Mouse (Mus musculus) megakaryocyte, embryonic 14.5 days (primary cell): Measurements from ENCODE around the gene Rab5if. TPM values are rescaled to one million over a fixed set of nuclear protein-coding genes. Genes with fewer than 3 reads are reported as not detected.
"Not testable (repeated sequence)": the region's sequence is repeated elsewhere in the genome, so short reads cannot be mapped to it uniquely, and the experiment has no call there.

Experiments
- H3K27me3 ChIP-seq: replicated peaks from 2 replicates; pipeline ENCODE3; 2012; ENCODE audit warnings: inconsistent platforms
- H3K36me3 ChIP-seq: replicated peaks from 2 replicates; pipeline ENCODE3; 2012; ENCODE audit warnings: low read length, inconsistent platforms, mixed read lengths
- H3K4me1 ChIP-seq: 2 replicates; pipeline ENCODE4 v1.6.1; 2012; ENCODE audit warnings: inconsistent platforms
- H3K4me3 ChIP-seq: replicated peaks from 2 replicates; pipeline ENCODE3; 2012; ENCODE audit warnings: moderate library complexity, mild to moderate bottlenecking, inconsistent platforms
- H3K9me3 ChIP-seq: 2 replicates; pipeline ENCODE4 v1.6.1; 2012; ENCODE audit warnings: inconsistent platforms
- FLI1 ChIP-seq: IDR thresholded peaks from 2 replicates; pipeline ENCODE4 v1.6.1; 2012; ENCODE audit warnings: low read length, inconsistent platforms, mixed read lengths
- GATA1 ChIP-seq: IDR thresholded peaks from 3 replicates; pipeline ENCODE4 v1.6.1; 2012; ENCODE audit warnings: mixed read lengths, low read length, inconsistent platforms, borderline replicate concordance
- polyA plus RNA-seq: library from polyadenylated mRNA; stranded (reverse); fragments of >175 nt; gene quantifications from 2 replicates; pipeline ENCODE4 v1.2.3, GENCODE M21; 2012; ENCODE audit warnings: low replicate concordance; ENCODE audit not compliant: insufficient read depth

Rab5if gene
- polyA plus RNA-seq, 1 experiment: 175 TPM

DNA sequence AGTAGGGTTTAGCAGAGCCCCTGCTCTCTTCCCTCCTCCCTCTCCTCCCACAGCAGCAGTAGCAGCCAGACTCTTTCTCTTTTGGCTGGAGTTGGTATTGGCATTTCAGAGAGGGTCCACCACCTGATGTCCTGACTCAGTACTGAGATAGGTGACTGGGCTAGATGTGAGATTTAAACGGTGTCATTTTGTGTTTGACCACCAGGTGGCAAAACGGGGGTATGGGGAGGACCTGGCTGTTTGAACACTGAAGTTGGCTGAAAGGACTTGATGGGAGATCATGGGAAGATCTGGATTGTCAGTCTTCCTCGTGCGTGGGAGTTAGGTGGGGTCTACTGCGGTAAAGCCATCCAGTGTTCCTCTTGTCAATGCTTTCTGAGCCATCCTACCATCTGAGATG is 10.7 kb downstream of the Rab5if start:
- Histone ChIP-seq H3K4me1 (peaks cover 100% of the 10 kb centered on the region), H3K4me3 (no peak overlapping the region), H3K27me3 (no peaks in the 10 kb centered on the region), H3K36me3 (peaks cover 100% of the 10 kb centered on the region), H3K9me3 (no peaks in the 10 kb centered on the region)
- TF ChIP-seq GATA1: no peak
- no peak for TF ChIP-seq FLI1

DNA sequence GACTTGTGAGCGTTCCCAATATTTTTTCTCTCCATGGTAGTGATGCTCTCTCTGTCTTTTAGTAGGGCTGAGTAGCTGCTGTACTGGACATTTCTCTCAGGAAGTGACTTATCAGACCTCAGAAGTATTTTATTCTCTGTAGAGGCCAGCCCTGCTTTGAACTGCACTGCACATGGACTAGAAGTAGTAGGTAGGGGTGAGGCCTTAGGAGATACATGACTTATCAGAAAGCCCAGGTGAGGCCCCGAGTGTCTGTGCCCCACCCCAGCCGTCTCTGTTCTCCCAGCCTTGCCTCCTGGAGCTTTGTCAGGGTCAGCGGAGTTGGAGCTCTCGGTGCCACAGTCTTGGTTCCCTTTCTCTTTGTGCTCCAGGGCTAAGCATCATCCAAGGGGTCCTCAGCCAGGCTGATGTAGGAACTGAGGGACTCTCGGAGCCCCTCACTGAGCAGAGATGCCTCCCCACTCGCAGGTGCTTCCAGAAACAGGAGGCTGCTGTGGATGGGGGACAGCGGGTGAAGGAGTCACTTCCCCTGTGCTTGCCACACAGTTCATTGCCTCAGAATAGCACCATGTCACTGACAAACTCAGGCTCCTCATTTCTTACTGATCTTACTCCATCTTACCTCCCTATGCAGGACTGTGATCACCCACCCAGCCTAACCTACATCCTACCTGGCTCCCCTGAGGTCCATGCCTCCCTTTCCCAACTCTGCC is 11.3 kb downstream of the Rab5if start:
- Histone ChIP-seq H3K27me3 (no peaks in the 10 kb centered on the region), H3K36me3 (peaks cover 100% of the 10 kb centered on the region), H3K4me1 (peaks cover 100% of the 10 kb centered on the region), H3K9me3 (no peaks in the 10 kb centered on the region), H3K4me3 (peak overlapping the region; percentile 9)
- no peak for TF ChIP-seq FLI1
- no peak for TF ChIP-seq GATA1

DNA sequence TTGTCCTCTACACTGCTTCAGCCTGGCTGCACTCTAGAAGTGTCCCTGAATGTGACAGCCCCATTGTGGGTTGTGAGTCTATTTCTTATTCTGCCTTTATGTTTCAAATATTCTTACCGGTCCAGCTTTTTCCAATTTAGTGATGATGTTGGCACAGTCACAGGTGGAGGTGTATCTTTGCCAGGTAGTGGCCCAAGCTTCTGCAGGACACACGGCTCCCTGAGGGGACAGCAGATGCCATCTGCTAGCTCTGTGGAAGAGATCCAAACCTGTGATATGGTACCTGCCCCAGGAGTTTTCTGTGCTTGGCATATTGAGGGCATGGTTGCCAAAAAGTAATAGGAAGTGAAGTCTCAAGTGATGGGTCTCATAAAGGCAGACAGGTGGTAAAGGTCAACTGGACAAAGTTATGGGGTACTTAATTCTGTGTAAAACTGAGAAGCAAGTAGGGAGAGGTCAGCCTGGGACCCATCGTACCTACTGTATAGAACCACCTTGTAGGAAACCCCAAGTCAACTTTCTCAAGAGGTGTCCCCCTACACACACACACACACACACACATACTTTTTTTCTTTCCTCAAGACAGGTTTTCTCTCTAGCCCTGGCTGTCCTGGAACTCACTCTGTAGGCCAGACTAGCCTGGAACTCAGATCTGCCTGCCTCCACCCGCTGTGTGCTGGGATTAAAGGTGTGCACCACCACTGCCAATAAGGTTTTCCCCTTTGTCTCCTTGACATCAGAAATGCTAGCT is 12.0 kb downstream of the Rab5if start:
- H3K9me3 ChIP-seq: no peaks in the 10 kb centered on the region
- H3K36me3 ChIP-seq: peaks cover 100% of the 10 kb centered on the region
- TF ChIP-seq FLI1 (no peak), GATA1 (no peak)
- peak overlapping the region; percentile 9 for H3K4me3 ChIP-seq
- H3K27me3 ChIP-seq: no peaks in the 10 kb centered on the region
- peaks cover 100% of the 10 kb centered on the region for H3K4me1 ChIP-seq

DNA sequence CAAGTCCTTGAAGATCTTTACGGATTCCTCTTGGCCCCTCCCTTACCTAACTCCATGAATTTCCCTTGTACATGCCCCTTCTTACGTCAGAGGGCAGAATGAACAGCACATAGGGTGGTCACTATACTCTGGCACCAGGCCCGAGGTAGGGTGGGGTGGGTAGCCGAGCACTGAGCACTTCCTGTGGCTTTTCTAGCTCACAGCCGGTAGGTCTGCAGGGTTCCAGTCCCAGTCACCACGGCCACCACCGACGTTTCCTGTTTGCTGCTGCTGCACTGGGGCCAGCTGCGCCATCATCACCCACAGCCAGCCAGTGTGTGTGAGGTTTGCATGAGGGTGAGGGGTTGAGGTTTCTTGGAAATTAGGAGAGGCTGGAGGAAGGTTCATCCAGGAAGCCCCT is 14.8 kb downstream of the Rab5if start:
- Histone ChIP-seq H3K4me1 (peaks cover 99% of the 10 kb centered on the region), H3K9me3 (no peaks in the 10 kb centered on the region), H3K27me3 (no peaks in the 10 kb centered on the region), H3K4me3 (peak overlapping the region; percentile 78), H3K36me3 (peaks cover 96% of the 10 kb centered on the region)
- no peak for TF ChIP-seq FLI1

DNA sequence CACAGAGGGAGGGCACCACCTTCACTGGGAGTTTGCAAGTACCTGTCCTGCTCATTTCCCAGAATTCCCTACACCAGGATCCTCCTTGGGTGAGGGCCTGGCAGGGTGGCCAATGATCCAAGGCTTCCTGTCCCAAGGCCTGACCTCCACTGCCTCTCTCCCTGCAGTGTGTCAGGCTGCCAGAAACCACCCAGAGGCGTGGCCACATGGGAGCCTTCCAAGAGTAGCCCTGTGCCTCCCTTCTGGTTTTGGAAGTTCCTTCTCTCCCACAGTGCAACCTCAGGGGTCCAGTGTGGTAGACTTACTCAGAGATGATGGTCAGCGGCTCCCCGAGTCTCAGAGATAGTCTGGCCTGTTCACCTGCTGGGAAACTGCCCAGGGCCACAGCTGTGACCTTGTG is 16.6 kb downstream of the Rab5if start:
- H3K27me3 ChIP-seq: no peaks in the 10 kb centered on the region
- H3K4me1 ChIP-seq: peaks cover 99% of the 10 kb centered on the region
- peak overlapping the region; percentile 23 for H3K4me3 ChIP-seq
- H3K36me3 ChIP-seq: peaks cover 86% of the 10 kb centered on the region
- no peaks in the 10 kb centered on the region for H3K9me3 ChIP-seq
- TF ChIP-seq GATA1 (no peak), FLI1 (no peak)

DNA sequence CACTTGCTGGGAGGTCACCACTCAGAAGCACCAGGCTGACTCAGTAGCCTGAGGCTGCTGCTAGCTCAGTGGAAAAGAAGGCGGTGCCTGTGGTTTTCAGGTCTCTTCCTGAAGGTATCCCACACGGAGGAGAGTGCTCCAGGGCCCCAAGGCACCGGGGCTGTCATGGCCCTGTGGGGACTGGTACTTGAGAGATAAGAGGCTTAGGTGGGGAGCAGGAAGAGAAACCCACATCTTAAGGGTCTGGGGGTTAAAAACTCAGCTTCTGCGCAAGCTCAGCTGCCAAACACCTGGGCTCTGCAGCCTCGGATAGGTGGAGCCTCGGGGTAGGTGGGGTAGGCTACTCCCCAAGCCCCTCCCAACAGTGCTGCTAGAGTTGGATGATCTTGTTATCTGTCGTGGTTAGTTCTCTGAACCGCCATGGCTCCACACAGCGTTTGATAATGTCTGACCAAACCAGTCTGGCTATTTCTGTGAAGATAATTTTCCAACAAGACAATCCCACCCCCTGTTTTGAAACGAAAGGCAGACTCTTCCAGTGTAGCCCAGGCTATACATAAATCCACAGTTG is 19.6 kb downstream of the Rab5if start:
- Histone ChIP-seq H3K9me3 (no peaks in the 10 kb centered on the region), H3K36me3 (peaks cover 56% of the 10 kb centered on the region), H3K27me3 (no peaks in the 10 kb centered on the region), H3K4me3 (peak overlapping the region; percentile 71), H3K4me1 (peaks cover 99% of the 10 kb centered on the region)
- TF ChIP-seq GATA1 (no peak), FLI1 (no peak)

DNA sequence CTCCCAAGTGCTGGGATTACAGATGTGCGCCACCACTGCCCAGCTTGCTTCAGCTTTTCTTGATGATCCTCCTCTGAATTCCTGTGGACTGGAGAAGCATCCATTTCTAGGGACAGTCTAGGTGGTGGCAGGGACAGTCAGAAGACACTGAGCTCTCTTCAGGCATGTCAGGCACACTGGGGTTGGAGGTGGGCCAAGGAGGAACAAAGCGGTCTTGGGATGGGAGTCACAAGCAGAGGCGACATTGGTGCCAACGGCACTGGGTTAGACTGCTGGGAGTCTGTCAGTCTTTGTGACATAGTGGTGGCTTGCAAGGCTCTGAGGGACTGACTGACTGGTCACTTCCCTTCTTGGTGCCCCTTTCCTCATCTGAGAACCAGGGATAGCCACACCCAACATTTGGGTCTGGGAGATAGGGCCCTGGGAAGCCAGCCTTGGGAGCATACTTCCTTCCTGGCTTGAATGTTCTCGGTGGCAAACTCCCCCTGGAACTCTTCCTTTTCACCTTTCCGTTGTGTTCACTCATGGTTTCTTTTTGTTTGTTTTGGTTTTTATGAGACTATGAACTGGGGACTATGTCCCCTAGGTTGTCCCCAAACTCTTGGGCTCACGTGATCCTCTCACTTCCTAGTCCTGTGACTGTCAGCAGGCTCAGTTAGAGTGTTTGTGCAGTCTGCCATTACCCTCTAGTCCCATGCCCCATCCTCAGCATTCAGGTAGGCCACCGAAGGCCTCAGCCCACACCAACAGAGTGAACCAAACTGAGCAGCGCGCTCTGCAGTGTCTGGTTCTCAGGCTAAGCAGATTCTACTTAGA is 21.7 kb downstream of the Rab5if start:
- Histone ChIP-seq H3K4me1 (peaks cover 95% of the 10 kb centered on the region), H3K4me3 (peak overlapping the region; percentile 92)
- TF ChIP-seq FLI1 (no peak), GATA1 (peak; percentile 70; the same call in 1 of the 3 replicates)

DNA sequence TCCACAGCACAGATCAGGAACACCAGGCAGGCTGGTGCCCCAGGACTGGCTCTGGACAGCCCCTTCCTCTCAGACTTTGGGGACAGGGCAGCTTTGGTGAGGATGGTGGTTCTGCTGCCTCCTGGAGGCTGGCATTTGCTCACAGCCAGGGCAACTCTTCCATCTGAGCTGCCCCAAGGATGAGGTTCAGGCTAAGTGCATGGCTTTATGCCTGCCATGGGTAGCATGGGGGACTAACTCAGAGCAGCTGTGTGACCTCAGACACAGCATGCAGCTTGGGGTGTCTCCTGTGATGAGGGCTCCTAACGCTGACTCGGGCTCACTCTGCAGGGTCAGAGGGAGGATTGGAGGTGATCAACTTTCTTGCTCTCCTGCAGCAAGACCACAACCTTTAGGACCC is 22.7 kb downstream of the Rab5if start:
- not testable (repeated sequence) for H3K27me3 ChIP-seq, H3K9me3 ChIP-seq
- H3K4me1 ChIP-seq: peaks cover 89% of the 10 kb centered on the region
- H3K36me3 ChIP-seq: peaks cover 25% of the 10 kb centered on the region
- H3K4me3 ChIP-seq: peak overlapping the region; percentile 92

More for the DNA sequence above, 21.7 kb downstream of the Rab5if start:
- Histone ChIP-seq H3K36me3 (peaks cover 36% of the 10 kb centered on the region), H3K27me3 (peaks cover 2% of the 10 kb centered on the region), H3K9me3 (no peaks in the 10 kb centered on the region)

DNA sequence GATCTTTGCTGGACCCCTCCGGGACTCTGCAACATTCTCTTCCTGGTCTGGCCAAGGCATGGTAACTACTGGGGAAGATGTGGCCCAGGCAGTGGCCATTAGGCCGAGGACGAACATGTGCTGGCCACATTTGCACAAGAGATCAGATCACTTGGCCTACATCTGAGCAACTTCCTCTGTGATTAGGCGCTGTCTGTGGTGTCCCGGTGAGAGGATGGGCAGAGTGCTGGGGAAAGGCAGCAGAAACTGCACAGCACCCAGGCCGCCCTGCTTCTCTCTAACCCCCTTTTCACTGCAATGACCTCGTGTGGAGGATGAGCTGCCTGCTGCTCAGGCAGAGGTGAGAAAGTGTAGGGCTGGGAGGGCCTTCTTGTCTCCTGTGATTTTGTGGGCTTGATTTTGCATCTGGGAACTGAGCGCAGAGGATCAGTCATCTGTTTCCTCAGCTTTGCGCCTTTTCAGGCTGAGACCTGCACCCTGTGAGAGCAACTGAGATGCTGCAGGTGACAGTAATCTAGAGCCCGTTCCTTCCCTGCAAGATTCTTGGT is 23.2 kb downstream of the Rab5if start:
- TF ChIP-seq GATA1: no peak
- TF ChIP-seq FLI1: no peak
- H3K9me3 ChIP-seq: no peaks in the 10 kb centered on the region
- H3K4me1 ChIP-seq: peaks cover 87% of the 10 kb centered on the region
- H3K4me3 ChIP-seq: peak overlapping the region; percentile 92
- H3K27me3 ChIP-seq: peaks cover 2% of the 10 kb centered on the region
- H3K36me3 ChIP-seq: peaks cover 24% of the 10 kb centered on the region

DNA sequence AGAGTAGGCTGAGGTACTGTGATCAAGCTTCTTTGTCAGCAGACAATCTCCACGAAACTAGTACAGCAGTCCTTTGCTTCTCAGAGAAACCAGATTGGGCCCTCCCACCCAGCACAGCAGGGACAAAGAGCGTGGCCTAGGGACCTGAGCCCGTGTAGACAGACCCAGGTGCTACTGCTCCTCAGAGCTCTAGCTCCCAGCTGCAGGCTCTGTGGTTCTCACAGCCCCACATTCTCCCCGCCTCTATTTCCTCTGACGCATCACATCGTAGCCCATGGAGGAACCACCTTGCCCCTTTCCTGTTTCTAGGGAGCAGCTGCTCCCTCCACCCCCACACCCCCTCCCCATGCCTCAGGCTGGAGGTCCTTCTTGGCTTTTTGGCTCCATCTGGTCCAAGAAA is 24.1 kb downstream of the Rab5if start, which contains the start of gene Sla2:
TSS of gene Sla2 (minus strand) at position 176 of the 400 bp plus-strand sequence.
- Histone ChIP-seq H3K4me1 (peaks cover 78% of the 10 kb centered on the region), H3K9me3 (no peaks in the 10 kb centered on the region), H3K4me3 (peak within 1 kb of the TSS; percentile 92), H3K36me3 (peaks cover 15% of the 10 kb centered on the region), H3K27me3 (peaks cover 2% of the 10 kb centered on the region)
- TF ChIP-seq FLI1 (no peak), GATA1 (no peak)
